Mouse (Mus musculus): ENCODE measurements around the gene Tril.

Gene Tril

GRCm38 (mm10) chr6:53820486-53820985 lies at the start of gene Tril:
TSS of gene Tril (minus strand) at chr6:53820830.
- peak; percentile 88 for DNase-seq

GRCm38 (mm10) chr6:53863011-53863410 lies 42.4 kb upstream of the Tril start:
- DNase-seq = no peak

- no peak for DNase-seq
Measured at GRCm38 (mm10) chr6:53859106-53859505, 38.5 kb upstream of the Tril start.

GRCm38 (mm10) chr6:53857822-53858221 lies 37.2 kb upstream of the Tril start:
- peak; percentile 67 for DNase-seq

- DNase-seq = no peak
Measured at GRCm38 (mm10) chr6:53856775-53857174, 36.1 kb upstream of the Tril start.

DNA sequence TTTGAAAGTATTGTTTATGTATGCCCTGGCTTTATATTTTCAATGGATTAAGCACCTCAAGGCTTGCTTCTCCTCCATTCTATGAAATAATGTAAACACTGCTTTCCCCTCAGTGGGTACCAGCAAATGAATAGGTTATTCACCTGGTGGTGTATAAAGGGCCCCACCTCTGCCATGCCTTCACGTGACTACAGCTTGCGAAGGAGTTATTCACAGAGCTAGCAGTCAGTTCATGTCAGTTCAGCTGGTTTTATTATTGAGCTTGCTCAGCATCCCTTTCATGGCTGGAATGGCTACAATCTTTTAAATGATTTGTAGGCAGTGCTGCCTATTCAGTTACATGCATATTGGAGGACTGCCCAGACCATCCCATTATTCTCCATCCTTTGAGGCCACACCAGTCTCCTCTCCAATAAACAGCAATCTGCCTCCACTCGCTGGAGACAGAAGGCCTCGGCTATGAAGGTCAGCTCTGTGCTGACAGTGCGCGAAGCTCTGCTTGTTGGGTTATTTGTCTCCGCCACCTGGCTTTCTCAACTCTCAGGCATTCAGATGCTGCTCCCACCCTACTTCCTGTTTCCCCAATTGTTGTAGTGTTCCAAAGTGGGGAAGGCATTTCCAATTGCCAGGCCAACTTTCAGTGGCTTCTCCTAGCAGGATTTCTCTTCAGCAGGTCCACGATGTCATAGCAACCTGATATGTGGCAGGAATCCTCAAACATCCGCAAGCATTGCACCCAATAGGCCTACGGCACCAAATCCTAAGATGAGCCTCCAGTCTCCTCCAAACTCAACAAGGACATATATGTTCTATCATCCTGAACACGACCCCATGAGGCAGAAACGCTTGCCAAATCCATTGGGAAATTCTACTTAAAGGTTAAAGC lies 34.6 kb upstream of the Tril start:
- peak; percentile 35 for DNase-seq

GRCm38 (mm10) chr6:53854226-53854625 lies 33.6 kb upstream of the Tril start:
- no peak for DNase-seq

DNA sequence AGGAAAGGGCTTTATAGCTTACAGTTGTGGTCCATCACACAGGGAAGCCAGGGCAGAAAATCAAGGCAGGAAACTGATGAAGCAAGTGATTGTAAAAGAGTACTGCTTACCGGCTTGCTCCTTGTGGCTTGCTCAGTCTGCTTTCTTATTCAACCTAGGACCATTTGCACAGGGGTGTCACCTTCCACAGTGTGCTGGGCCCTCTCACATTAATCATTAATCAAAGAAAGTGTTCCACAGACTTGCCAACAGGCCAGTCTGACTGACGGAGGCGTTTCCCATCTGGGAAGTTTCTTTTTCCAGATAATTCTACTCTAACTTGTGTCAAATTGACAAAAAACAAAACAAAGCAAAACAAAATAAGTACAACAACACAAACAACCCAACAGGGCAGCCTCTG lies 32.9 kb upstream of the Tril start:
- no peak for DNase-seq

DNA sequence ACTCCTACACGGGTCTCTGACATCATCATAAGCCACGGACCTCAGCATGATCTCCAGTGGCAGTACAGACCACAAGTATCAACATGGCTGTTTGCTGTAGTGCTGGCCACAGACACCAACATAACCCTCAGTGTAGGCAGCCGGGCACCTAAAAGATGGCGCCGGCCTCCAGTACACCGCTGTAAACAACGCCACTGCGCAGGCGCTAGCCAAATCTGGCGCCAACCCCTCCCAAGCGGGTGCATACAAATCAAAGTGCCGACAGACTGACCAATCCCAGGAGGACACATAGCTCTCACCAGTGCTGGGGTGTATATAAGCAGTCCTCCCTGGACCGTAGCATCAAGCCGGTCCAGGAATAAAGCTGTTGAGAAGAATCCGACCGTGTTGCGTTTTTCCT lies 24.0 kb upstream of the Tril start:
- no peak for DNase-seq

GRCm38 (mm10) chr6:53825213-53825612 lies 4.6 kb upstream of the Tril start:
- no peak for DNase-seq

DNA sequence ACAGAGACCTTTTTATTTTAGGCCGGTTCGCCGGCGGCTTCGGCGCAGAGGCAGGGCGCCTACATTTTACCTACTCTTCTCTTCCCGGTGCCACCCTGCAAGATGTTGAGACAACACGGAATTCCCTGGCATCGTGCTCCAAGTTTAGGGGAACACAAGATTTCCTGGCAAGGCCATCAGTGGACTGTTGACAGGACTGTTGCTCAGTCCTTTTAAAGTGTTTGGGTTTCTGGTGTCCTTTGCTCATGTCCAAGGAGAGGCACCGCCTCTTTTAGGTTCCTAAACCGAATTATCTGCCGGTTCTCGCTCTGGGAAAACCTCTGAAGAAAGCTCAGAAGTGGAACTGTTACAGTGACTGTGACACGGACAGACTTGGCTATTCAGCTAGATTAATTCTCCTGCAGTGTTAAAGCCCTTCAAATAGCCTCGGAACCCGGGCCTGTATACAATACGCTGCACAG lies 441 bp upstream of the Tril start:
- DNase-seq = no peak

DNA sequence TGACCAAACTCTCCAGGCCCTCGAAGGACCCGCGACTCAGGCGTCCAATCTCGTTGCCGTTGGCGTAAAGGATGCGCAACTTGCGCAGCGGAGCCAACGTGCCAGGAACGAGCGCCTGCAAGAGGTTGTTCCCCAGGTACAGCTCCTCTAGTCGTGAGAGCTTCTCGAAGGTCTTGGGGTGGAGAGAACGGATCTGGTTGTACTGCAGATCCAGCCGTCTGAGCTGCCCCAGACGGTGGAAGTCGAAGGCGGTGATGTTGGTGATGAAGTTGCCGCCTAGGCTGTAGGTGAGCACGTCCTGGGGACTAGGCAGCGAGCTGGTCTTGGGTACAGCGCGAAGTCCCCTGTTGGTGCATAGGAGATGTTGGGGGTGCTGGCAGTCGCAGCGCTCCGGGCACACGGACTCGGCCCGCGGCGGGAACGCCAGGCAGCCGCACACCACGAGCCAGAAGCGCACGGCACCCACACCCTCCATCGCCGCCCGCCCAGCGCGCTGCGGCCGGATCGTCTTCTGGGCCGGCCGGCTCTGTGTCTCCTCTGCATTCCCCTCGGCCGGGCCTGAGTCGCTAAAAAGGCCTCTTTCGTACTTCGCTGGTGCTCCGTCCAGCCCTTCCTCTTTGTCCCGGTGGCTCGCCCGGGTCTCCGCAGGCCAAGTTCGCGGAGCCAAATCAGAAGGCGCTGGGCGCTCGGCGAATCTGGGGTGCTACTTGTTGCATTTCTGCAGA lies 707 bp downstream of the Tril start:
- DNase-seq = peak; percentile 63

GRCm38 (mm10) chr6:53818732-53819661 lies 1.6 kb downstream of the Tril start:
- DNase-seq = peak; percentile 66

DNA sequence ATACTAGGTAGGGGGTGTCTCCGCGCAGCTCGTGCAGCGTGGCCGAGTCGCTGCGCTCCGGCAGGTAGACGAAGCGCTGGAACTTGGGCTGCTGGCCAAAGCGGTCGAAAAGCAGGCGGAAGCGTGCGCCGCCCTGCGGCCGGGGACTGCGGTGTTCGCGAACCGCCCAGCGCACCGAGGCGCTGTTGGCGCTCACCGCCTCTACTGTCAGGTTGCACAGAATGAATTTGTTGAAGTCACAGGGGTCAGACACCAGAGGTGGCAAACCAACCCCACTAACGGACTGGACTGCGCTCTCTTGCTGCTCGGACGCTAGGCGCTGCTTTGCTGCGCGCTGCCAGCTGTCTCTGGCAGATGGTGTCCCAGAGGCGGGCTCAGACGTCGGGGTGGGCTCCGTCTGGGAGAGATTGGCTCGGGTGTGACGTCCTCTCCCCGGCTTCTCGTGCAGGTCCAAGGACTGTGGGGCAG lies 2.3 kb downstream of the Tril start:
- DNase-seq = peak; percentile 91

GRCm38 (mm10) chr6:53817763-53818174 lies 2.9 kb downstream of the Tril start:
- DNase-seq = peak; percentile 68

DNA sequence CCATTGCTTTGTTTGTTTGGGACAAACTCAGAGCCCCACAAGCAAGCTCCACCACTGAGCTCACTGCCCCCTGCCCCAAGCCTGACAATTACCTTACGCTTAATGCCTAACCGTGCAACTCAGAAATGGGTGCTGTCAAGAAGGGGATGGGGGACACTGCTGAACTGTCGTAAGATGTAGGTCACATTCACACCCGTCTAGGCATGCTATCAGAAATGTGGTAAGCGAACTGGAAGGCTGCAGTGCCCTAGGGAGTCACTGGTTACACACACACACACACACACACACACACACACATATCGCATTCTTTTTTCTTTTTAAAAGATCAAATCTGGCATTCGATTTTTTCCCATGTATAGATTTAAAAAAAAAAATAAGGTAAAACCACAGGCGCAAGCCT lies 4.0 kb downstream of the Tril start:
- peak; percentile 81 for DNase-seq

DNA sequence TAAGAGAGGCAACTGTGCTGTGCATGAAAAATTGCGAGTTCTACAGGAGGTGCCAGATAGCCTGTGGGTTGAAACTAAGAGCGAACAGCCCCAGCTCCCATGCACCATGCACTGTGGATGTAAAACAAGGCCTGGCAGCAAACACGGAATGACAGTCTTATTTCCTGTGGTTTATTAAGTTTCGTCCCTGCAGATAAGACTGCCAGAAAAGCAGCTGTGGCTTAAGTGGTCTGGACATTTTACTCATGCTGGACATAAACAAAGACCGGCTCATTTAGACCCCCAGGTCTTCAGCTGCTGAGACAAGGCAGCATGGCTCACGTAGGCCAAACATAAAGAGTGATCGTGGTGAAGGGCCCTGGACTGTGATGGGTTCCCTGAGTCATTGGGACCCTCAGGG lies 4.9 kb downstream of the Tril start:
- DNase-seq = peak; percentile 46

DNA sequence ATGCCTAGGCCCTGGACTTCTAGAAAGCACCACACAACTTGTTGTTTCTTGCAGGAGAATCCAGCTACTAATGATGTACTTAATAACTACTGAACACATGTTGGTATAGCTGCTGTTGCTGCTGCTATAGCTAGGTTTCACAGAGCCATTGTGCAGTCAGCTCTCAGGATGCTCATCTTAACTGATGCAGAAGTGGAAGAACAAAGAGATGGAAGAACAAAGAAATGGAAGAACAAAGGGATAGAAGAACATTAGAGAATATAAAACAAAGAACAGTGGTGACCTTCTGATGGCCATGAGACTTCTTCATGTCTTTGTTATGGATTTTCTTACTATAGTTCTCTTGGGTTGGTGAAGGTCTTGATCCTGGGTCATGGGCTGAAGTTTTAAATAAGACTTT lies 6.4 kb downstream of the Tril start:
- peak; percentile 60 for DNase-seq

- DNase-seq = no peak
Measured at GRCm38 (mm10) chr6:53812242-53812641, 8.4 kb downstream of the Tril start.

- DNase-seq = no peak
Measured at GRCm38 (mm10) chr6:53808801-53809200, 11.8 kb downstream of the Tril start.

- no peak for DNase-seq
Measured at GRCm38 (mm10) chr6:53807185-53807584, 13.4 kb downstream of the Tril start.

DNA sequence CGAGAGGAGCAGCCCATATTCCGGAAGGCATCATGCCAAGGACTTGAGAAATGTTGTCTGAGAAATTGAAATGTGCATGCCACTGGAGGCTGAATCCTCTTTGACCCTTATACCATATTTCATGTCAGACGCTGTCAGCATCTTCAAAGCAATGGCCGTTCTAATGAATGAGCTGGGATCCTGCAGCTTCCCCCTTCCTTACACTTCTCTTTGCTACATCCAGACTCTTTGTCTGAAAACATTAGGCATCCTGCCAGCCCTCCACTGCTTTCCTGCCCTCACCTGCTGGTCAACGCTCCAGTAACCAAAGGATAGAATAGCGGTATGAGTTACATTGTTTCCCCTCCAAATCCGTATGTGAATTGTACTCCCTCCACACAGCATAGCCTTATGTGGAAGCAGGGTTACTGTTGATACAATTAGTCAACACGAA lies 14.0 kb downstream of the Tril start:
- DNase-seq = peak; percentile 48

Measured in retina, postnatal 1 day (tissue).